Mouse (Mus musculus): ENCODE results near the gene Epp13.
"Not testable (repeated sequence)": the region's sequence is repeated elsewhere in the genome, so short reads cannot be mapped to it uniquely, and the experiment has no call there.

Gene Epp13

GRCm38 (mm10) chr7:6252410-6252809 lies at the start of gene Epp13:
TSS of gene Epp13 (plus strand) at chr7:6252710.
- no peak for DNase-seq

- DNase-seq: no peak
Observed at GRCm38 (mm10) chr7:6204200-6204599, 48.3 kb upstream of the Epp13 start.

GRCm38 (mm10) chr7:6213144-6213543 lies 39.4 kb upstream of the Epp13 start:
- DNase-seq: peak; percentile 30

GRCm38 (mm10) chr7:6214691-6215090 lies 37.8 kb upstream of the Epp13 start:
- not testable (repeated sequence) for DNase-seq

GRCm38 (mm10) chr7:6220147-6220546 lies 32.4 kb upstream of the Epp13 start:
- DNase-seq: no peak

GRCm38 (mm10) chr7:6221978-6222377 lies 30.5 kb upstream of the Epp13 start, which contains the start of gene Zscan5b:
TSS of gene Zscan5b (plus strand) at chr7:6222278.
- DNase-seq: no peak

- DNase-seq: peak; percentile 3
Observed at GRCm38 (mm10) chr7:6228491-6228890, 24.0 kb upstream of the Epp13 start.

- DNase-seq: no peak
Observed at GRCm38 (mm10) chr7:6239787-6240186, 12.7 kb upstream of the Epp13 start.

- DNase-seq: peak; percentile 24
Observed at GRCm38 (mm10) chr7:6240841-6241425, 11.6 kb upstream of the Epp13 start.

GRCm38 (mm10) chr7:6244361-6245292 lies 7.9 kb upstream of the Epp13 start:
- no peak for DNase-seq

GRCm38 (mm10) chr7:6254451-6254850 lies 1.9 kb downstream of the Epp13 start:
- no peak for DNase-seq

GRCm38 (mm10) chr7:6257386-6257785 lies 4.9 kb downstream of the Epp13 start:
- DNase-seq: no peak

GRCm38 (mm10) chr7:6258232-6259220 lies 6.0 kb downstream of the Epp13 start:
- no peak for DNase-seq

- not testable (repeated sequence) for DNase-seq
Observed at GRCm38 (mm10) chr7:6260004-6260403, 7.5 kb downstream of the Epp13 start.

GRCm38 (mm10) chr7:6262120-6262519 lies 9.6 kb downstream of the Epp13 start:
- DNase-seq: no peak

- no peak for DNase-seq
Observed at GRCm38 (mm10) chr7:6262984-6263383, 10.5 kb downstream of the Epp13 start.

GRCm38 (mm10) chr7:6265695-6266094 lies 13.2 kb downstream of the Epp13 start:
- no peak for DNase-seq

GRCm38 (mm10) chr7:6277906-6278305 lies 25.4 kb downstream of the Epp13 start:
- no peak for DNase-seq

GRCm38 (mm10) chr7:6282749-6283148 lies 30.2 kb downstream of the Epp13 start:
- DNase-seq: peak; percentile 81

GRCm38 (mm10) chr7:6283451-6284075 lies 31.1 kb downstream of the Epp13 start:
- DNase-seq: peak; percentile 80

GRCm38 (mm10) chr7:6284442-6285012 lies 32.0 kb downstream of the Epp13 start:
- DNase-seq: peak; percentile 24

- DNase-seq: no peak
Observed at GRCm38 (mm10) chr7:6285366-6285765, 32.9 kb downstream of the Epp13 start.
